Mouse (Mus musculus): Measurements from ENCODE around the gene Pi16. TPM values are rescaled to one million over a fixed set of nuclear protein-coding genes. Genes with fewer than 3 reads are reported as not detected.
"Not testable (repeated sequence)": the region's sequence is repeated elsewhere in the genome, so short reads cannot be mapped to it uniquely, and the experiment has no call there.

Pi16 gene
- polyA plus RNA-seq, 1 experiment from 2014 or later = 0.73 TPM

GRCm38 (mm10) chr17:29347645-29348256 is 30.3 kb downstream of the Pi16 start, which contains the start of gene Mtch1:
Mtch1 (minus strand) TSS chr17:29347934.
- Histone ChIP-seq H3K9me3 (ENCODE audit: control insufficient read depth) (no peaks in the 10 kb centered on the region), H3K27ac (ENCODE audit: low read depth, low read length) (peak within 1 kb of the TSS; percentile 91), H3K9ac (ENCODE audit: low read depth, low read length) (peak within 1 kb of the TSS; percentile 90), H3K4me2 (replicated peaks; ENCODE audit: low read depth) (peak within 1 kb of the TSS; percentile 80), H3K4me3 (ENCODE audit: low read depth, low read length) (peak within 1 kb of the TSS; percentile 92), H3K4me1 (replicated peaks; ENCODE audit: control insufficient read depth, insufficient read depth, low read length) (peaks cover 11% of the 10 kb centered on the region; the same call in 1 of the 2 replicates), H3K27me3 (replicated peaks; ENCODE audit: control insufficient read depth, insufficient read depth, low read length) (no peaks in the 10 kb centered on the region), H3K36me3 (ENCODE audit: control insufficient read depth, insufficient read depth) (0 out of 2 replicates have a peak, but pooled peaks cover 17% of the 10 kb centered on the region)
- no peak for TF ChIP-seq CTCF (IDR thresholded peaks at IDR 0.05; ENCODE audit: low read depth)
- peak; percentile 98 for ATAC-seq
- under 1% methylated on average over 27 of the region's 53 CpGs for WGBS

- WGBS = 61% methylated on average over 2 of the region's 2 CpGs
- H3K27ac ChIP-seq (ENCODE audit: low read depth, low read length) = no peak overlapping the region
- no peak overlapping the region for H3K4me3 ChIP-seq (ENCODE audit: low read depth, low read length)
- 0 out of 2 replicates have a peak, but pooled peaks cover 6% of the 10 kb centered on the region for H3K36me3 ChIP-seq (ENCODE audit: control insufficient read depth, insufficient read depth)
- H3K9ac ChIP-seq (ENCODE audit: low read depth, low read length) = no peak overlapping the region
- H3K4me2 ChIP-seq (replicated peaks; ENCODE audit: low read depth) = no peak overlapping the region
- ATAC-seq = no peak
- H3K9me3 ChIP-seq (ENCODE audit: control insufficient read depth) = no peaks in the 10 kb centered on the region
- H3K4me1 ChIP-seq (replicated peaks; ENCODE audit: control insufficient read depth, insufficient read depth, low read length) = peaks cover 11% of the 10 kb centered on the region; the same call in 1 of the 2 replicates
- TF ChIP-seq CTCF (IDR thresholded peaks at IDR 0.05; ENCODE audit: low read depth) = no peak
- no peaks in the 10 kb centered on the region for H3K27me3 ChIP-seq (replicated peaks; ENCODE audit: control insufficient read depth, insufficient read depth, low read length)
Observed at GRCm38 (mm10) chr17:29348996-29349395, 31.5 kb downstream of the Pi16 start.

GRCm38 (mm10) chr17:29351056-29351455 is 33.6 kb downstream of the Pi16 start:
- not testable (repeated sequence) for H3K36me3 ChIP-seq (ENCODE audit: control insufficient read depth, insufficient read depth); H3K9ac ChIP-seq (ENCODE audit: low read depth, low read length); ATAC-seq; H3K27ac ChIP-seq (ENCODE audit: low read depth, low read length); H3K4me3 ChIP-seq (ENCODE audit: low read depth, low read length); H3K27me3 ChIP-seq (replicated peaks; ENCODE audit: control insufficient read depth, insufficient read depth, low read length); H3K4me2 ChIP-seq (replicated peaks; ENCODE audit: low read depth); H3K9me3 ChIP-seq (ENCODE audit: control insufficient read depth)
- peaks cover 12% of the 10 kb centered on the region; the same call in 1 of the 2 replicates for H3K4me1 ChIP-seq (replicated peaks; ENCODE audit: control insufficient read depth, insufficient read depth, low read length)
- 83% methylated on average over 5 of the region's 5 CpGs for WGBS

- Histone ChIP-seq H3K4me1 (replicated peaks; ENCODE audit: control insufficient read depth, insufficient read depth, low read length) (peaks cover 2% of the 10 kb centered on the region; the same call in 1 of the 2 replicates), H3K4me2 (replicated peaks; ENCODE audit: low read depth) (no peak overlapping the region), H3K27ac (ENCODE audit: low read depth, low read length) (peak overlapping the region; percentile 67), H3K9me3 (ENCODE audit: control insufficient read depth) (no peaks in the 10 kb centered on the region), H3K4me3 (ENCODE audit: low read depth, low read length) (no peak overlapping the region), H3K27me3 (replicated peaks; ENCODE audit: control insufficient read depth, insufficient read depth, low read length) (no peaks in the 10 kb centered on the region), H3K36me3 (ENCODE audit: control insufficient read depth, insufficient read depth) (no peaks in the 10 kb centered on the region), H3K9ac (ENCODE audit: low read depth, low read length) (peak overlapping the region; percentile 26; the same call in 1 of the 2 replicates)
- 0 out of 2 replicates have a peak, but pooled peaks have one; percentile 15 for ATAC-seq
- no peak for TF ChIP-seq CTCF (IDR thresholded peaks at IDR 0.05; ENCODE audit: low read depth)
- 36% methylated on average over 5 of the region's 5 CpGs for WGBS
Observed at GRCm38 (mm10) chr17:29355461-29355840, 38.0 kb downstream of the Pi16 start.

GRCm38 (mm10) chr17:29355841-29356478 is 38.5 kb downstream of the Pi16 start:
- Histone ChIP-seq H3K36me3 (ENCODE audit: control insufficient read depth, insufficient read depth) (no peaks in the 10 kb centered on the region), H3K27me3 (replicated peaks; ENCODE audit: control insufficient read depth, insufficient read depth, low read length) (no peaks in the 10 kb centered on the region), H3K9me3 (ENCODE audit: control insufficient read depth) (no peaks in the 10 kb centered on the region), H3K27ac (ENCODE audit: low read depth, low read length) (peak overlapping the region; percentile 67), H3K4me2 (replicated peaks; ENCODE audit: low read depth) (peak overlapping the region; percentile 60), H3K9ac (ENCODE audit: low read depth, low read length) (peak overlapping the region; percentile 26; the same call in 1 of the 2 replicates), H3K4me1 (replicated peaks; ENCODE audit: control insufficient read depth, insufficient read depth, low read length) (peaks cover 2% of the 10 kb centered on the region; the same call in 1 of the 2 replicates), H3K4me3 (ENCODE audit: low read depth, low read length) (peak overlapping the region; percentile 16; the same call in 1 of the 2 replicates)
- peak; percentile 26 for ATAC-seq
- 18% methylated on average over 17 of the region's 17 CpGs for WGBS
- TF ChIP-seq CTCF (IDR thresholded peaks at IDR 0.05; ENCODE audit: low read depth) = no peak

GRCm38 (mm10) chr17:29356479-29356856 is 39.0 kb downstream of the Pi16 start:
- ATAC-seq = peak; percentile 60
- peak overlapping the region; percentile 60 for H3K4me2 ChIP-seq (replicated peaks; ENCODE audit: low read depth)
- peaks cover 2% of the 10 kb centered on the region; the same call in 1 of the 2 replicates for H3K4me1 ChIP-seq (replicated peaks; ENCODE audit: control insufficient read depth, insufficient read depth, low read length)
- TF ChIP-seq CTCF (IDR thresholded peaks at IDR 0.05; ENCODE audit: low read depth) = no peak
- 7% methylated on average over 11 of the region's 11 CpGs for WGBS
- H3K9me3 ChIP-seq (ENCODE audit: control insufficient read depth) = no peaks in the 10 kb centered on the region
- H3K9ac ChIP-seq (ENCODE audit: low read depth, low read length) = peak overlapping the region; percentile 26; the same call in 1 of the 2 replicates
- H3K27ac ChIP-seq (ENCODE audit: low read depth, low read length) = peak overlapping the region; percentile 67
- H3K27me3 ChIP-seq (replicated peaks; ENCODE audit: control insufficient read depth, insufficient read depth, low read length) = no peaks in the 10 kb centered on the region
- H3K36me3 ChIP-seq (ENCODE audit: control insufficient read depth, insufficient read depth) = no peaks in the 10 kb centered on the region
- peak overlapping the region; percentile 16; the same call in 1 of the 2 replicates for H3K4me3 ChIP-seq (ENCODE audit: low read depth, low read length)
